Mouse (Mus musculus) cortical plate, adult 2 months (tissue): ENCODE results near the gene Tnxb.
"Not testable (repeated sequence)": the region's sequence is repeated elsewhere in the genome, so short reads cannot be mapped to it uniquely, and the experiment has no call there.

Experiments used
- CTCF ChIP-seq: fragments of 200-500 bp; IDR thresholded peaks from 2 replicates; pipeline ENCODE4 v1.5.1; 2011; ENCODE audit warnings: mild to moderate bottlenecking, control low read depth, low read length; ENCODE audit not compliant: insufficient read depth; ENCODE audit errors: extremely low read depth
- POLR2A ChIP-seq: fragments of 200-500 bp; IDR thresholded peaks from 2 replicates; pipeline ENCODE4 v1.6.1; 2011; ENCODE audit warnings: mild to moderate bottlenecking, low read length, control low read depth; ENCODE audit not compliant: insufficient read depth; ENCODE audit errors: extremely low read depth

- TF ChIP-seq POLR2A, CTCF: not testable (repeated sequence)
Measured at GRCm38 (mm10) chr17:34737466-34737865, 67.1 kb downstream of the Tnxb start.
